Mouse (Mus musculus) ES-Bruce4 (cell line): Measurements from ENCODE around the gene Cadm2. TPM values are rescaled to one million over a fixed set of nuclear protein-coding genes. Genes with fewer than 3 reads are reported as not detected.

Source experiments
- H3K27ac ChIP-seq: 2 replicates; pipeline ENCODE4 v1.5.1; 2012; ENCODE audit warnings: low read length, inconsistent platforms; ENCODE audit not compliant: insufficient read depth
- H3K27me3 ChIP-seq: 2 replicates; pipeline ENCODE4 v1.6.1; 2012; ENCODE audit warnings: mild to moderate bottlenecking, low read length, inconsistent platforms; ENCODE audit not compliant: control insufficient read depth, poor library complexity, insufficient read depth, severe bottlenecking
- H3K36me3 ChIP-seq: 2 replicates; pipeline ENCODE4 v1.6.1; 2012; ENCODE audit warnings: inconsistent platforms, mild to moderate bottlenecking, low read length, moderate library complexity; ENCODE audit not compliant: control insufficient read depth, poor library complexity, insufficient read depth, severe bottlenecking
- H3K4me1 ChIP-seq: one replicate; pipeline ENCODE4 v1.8.1; 2011; ENCODE audit warnings: low read length; ENCODE audit not compliant: control insufficient read depth, insufficient read depth
- H3K4me3 ChIP-seq: 2 replicates; pipeline ENCODE4 v1.5.1; 2011; ENCODE audit warnings: low read depth, mild to moderate bottlenecking, low read length
- H3K9ac ChIP-seq: 2 replicates; pipeline ENCODE4 v1.6.1; 2012; ENCODE audit warnings: low read depth, mild to moderate bottlenecking, inconsistent platforms; ENCODE audit not compliant: poor library complexity, severe bottlenecking
- H3K9me3 ChIP-seq: replicated peaks from 2 replicates; pipeline ENCODE4 v1.6.1; 2012; ENCODE audit warnings: mild to moderate bottlenecking, low read length, inconsistent platforms; ENCODE audit not compliant: control insufficient read depth, poor library complexity, insufficient read depth, severe bottlenecking
- CTCF ChIP-seq: IDR thresholded peaks from one replicate; pipeline ENCODE4 v1.8.1; 2011; ENCODE audit warnings: low read depth, low read length
- EP300 ChIP-seq: IDR thresholded peaks from 2 replicates; pipeline ENCODE4 v1.6.1; 2011; ENCODE audit warnings: low read depth, low read length; ENCODE audit not compliant: insufficient read depth
- POLR2A ChIP-seq: IDR thresholded peaks from one replicate; pipeline ENCODE4 v1.8.1; 2011; ENCODE audit warnings: low read length; ENCODE audit not compliant: insufficient read depth
- polyA plus RNA-seq: library from polyadenylated mRNA; stranded (reverse); fragments of >200 nt; gene quantifications from 2 replicates; pipeline ENCODE4 v1.2.4, GENCODE M21; 2011; ENCODE audit warnings: low read depth; ENCODE audit not compliant: missing spikeins, insufficient read depth, insufficient read length

Gene Cadm2
- polyA plus RNA-seq, 1 experiment, result 1.6 TPM

GRCm38 (mm10) chr16:67076169-67076895, 544.4 kb downstream of the Cadm2 start:
- no peak for TF ChIP-seq CTCF
- no peak for TF ChIP-seq POLR2A
- no peak for TF ChIP-seq EP300
- Histone ChIP-seq H3K27me3 (no peaks in the 10 kb centered on the region), H3K9ac (no peak overlapping the region), H3K4me1 (no peaks in the 10 kb centered on the region), H3K4me3 (no peak overlapping the region), H3K9me3 (no peaks in the 10 kb centered on the region), H3K36me3 (no peaks in the 10 kb centered on the region), H3K27ac (no peak overlapping the region)

GRCm38 (mm10) chr16:67068461-67068860, 552.2 kb downstream of the Cadm2 start:
- Histone ChIP-seq H3K27me3 (no peaks in the 10 kb centered on the region), H3K27ac (no peak overlapping the region), H3K4me1 (no peaks in the 10 kb centered on the region), H3K36me3 (no peaks in the 10 kb centered on the region), H3K9ac (no peak overlapping the region), H3K4me3 (no peak overlapping the region), H3K9me3 (no peaks in the 10 kb centered on the region)
- no peak for TF ChIP-seq POLR2A
- TF ChIP-seq CTCF, result no peak
- no peak for TF ChIP-seq EP300

DNA sequence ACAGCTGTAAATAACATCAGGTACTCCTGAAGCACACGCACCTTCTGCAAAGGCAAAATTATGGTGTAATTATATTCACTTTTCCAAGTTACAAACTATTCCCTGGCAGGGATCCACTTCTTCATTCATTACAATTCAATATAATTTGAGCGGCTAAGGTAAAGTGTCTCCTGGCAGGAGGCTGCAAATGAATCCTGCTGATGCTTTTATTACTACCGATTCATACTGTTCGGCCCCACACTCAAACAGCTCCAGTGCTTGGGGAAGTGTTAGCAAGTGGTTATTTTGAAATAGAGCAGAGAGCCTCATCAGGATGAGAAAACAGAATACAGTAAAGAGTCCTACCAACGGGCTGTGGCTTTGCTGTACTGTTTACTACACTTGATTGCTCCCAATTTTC, 589.8 kb downstream of the Cadm2 start:
- H3K4me3 ChIP-seq, result no peak overlapping the region
- no peaks in the 10 kb centered on the region for H3K27me3 ChIP-seq
- H3K9ac ChIP-seq, result no peak overlapping the region
- no peaks in the 10 kb centered on the region for H3K4me1 ChIP-seq
- no peaks in the 10 kb centered on the region for H3K9me3 ChIP-seq
- H3K27ac ChIP-seq, result no peak overlapping the region
- TF ChIP-seq CTCF, result no peak
- TF ChIP-seq POLR2A, result no peak
- TF ChIP-seq EP300, result no peak
- H3K36me3 ChIP-seq, result no peaks in the 10 kb centered on the region

DNA sequence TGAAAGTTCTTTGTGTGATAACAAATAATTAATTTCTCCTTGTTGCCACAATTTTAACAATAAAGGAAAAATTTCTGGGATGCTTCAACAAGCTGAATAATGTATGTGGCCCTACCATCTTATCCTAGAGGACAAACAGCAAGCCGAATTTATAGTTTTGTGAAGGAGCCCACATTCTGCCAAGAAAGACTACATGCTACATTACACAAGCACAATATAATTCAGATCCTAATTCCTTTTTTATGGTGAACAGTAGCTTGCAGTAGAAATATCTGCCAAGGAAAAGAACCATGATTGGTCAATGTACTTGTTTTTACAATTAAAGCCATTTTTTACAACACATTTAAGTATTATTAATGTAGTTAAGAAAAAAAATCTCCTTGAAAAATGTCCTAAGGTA, 600.9 kb downstream of the Cadm2 start:
- TF ChIP-seq CTCF, result no peak
- no peak for TF ChIP-seq EP300
- H3K4me1 ChIP-seq, result no peaks in the 10 kb centered on the region
- H3K36me3 ChIP-seq, result no peaks in the 10 kb centered on the region
- no peaks in the 10 kb centered on the region for H3K9me3 ChIP-seq
- H3K27ac ChIP-seq, result no peak overlapping the region
- no peak overlapping the region for H3K4me3 ChIP-seq
- H3K27me3 ChIP-seq, result no peaks in the 10 kb centered on the region
- no peak overlapping the region for H3K9ac ChIP-seq

DNA sequence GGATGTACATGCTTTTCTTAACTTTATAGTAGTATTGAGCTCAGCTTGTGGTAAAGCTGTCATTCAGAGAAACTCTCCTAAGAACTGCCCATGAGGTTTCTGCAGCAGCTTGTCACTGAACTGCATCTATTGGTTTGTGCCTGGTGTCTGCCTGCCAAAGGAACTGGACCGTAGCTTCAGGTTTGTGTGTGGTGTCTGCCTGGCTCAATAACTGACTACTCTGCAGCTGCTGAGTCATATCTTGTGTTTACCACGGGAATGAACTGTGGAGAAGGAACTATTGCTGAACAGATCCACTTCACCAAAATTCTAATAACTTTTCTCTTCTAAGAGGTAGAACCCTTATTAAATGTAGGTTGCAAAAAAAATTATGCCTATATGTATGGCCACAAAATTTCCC, 603.0 kb downstream of the Cadm2 start:
- H3K9ac ChIP-seq, result no peak overlapping the region
- H3K36me3 ChIP-seq, result no peaks in the 10 kb centered on the region
- no peak overlapping the region for H3K4me3 ChIP-seq
- no peaks in the 10 kb centered on the region for H3K9me3 ChIP-seq
- TF ChIP-seq POLR2A (no peak), EP300 (no peak), CTCF (no peak)
- no peaks in the 10 kb centered on the region for H3K4me1 ChIP-seq
- no peaks in the 10 kb centered on the region for H3K27me3 ChIP-seq
- no peak overlapping the region for H3K27ac ChIP-seq

- Histone ChIP-seq H3K4me3 (no peak overlapping the region), H3K27me3 (no peaks in the 10 kb centered on the region), H3K36me3 (no peaks in the 10 kb centered on the region), H3K4me1 (no peaks in the 10 kb centered on the region), H3K27ac (no peak overlapping the region), H3K9ac (no peak overlapping the region), H3K9me3 (no peaks in the 10 kb centered on the region)
- TF ChIP-seq POLR2A, result no peak
- TF ChIP-seq CTCF, result no peak
- TF ChIP-seq EP300, result no peak
Measured at GRCm38 (mm10) chr16:67003161-67003560, 617.5 kb downstream of the Cadm2 start.
